Mouse (Mus musculus): ENCODE results near the gene E2f2. TPM values are rescaled to one million over a fixed set of nuclear protein-coding genes. Genes with fewer than 3 reads are reported as not detected.

The E2f2 gene
- polyA plus RNA-seq, 1 experiment from 2014 or later: 64.7 TPM

- WGBS (ENCODE audit: insufficient replicate concordance): 73% methylated on average over 6 of the region's 6 CpGs
- peak overlapping the region; percentile 82 for H3K9ac ChIP-seq
- ATAC-seq (ENCODE audit: low read depth) (0 out of 2 replicates have a peak, but pooled peaks have one; percentile 17), DNase-seq (no peak)
- no peaks in the 10 kb centered on the region for H3K27me3 ChIP-seq
- peak overlapping the region; percentile 71 for H3K4me2 ChIP-seq
- H3K4me1 ChIP-seq (replicated peaks): peaks cover 95% of the 10 kb centered on the region
- peaks cover 99% of the 10 kb centered on the region for H3K36me3 ChIP-seq
- H3K27ac ChIP-seq: peak overlapping the region; percentile 97
- H3K4me3 ChIP-seq (replicated peaks): peak overlapping the region; percentile 24; the same call in 1 of the 2 replicates
- H3K9me3 ChIP-seq (replicated peaks): no peaks in the 10 kb centered on the region
Observed at GRCm38 (mm10) chr4:136188973-136189737, 17.0 kb downstream of the E2f2 start.

- WGBS (ENCODE audit: insufficient replicate concordance): 32% methylated on average over 8 of the region's 8 CpGs
- H3K4me3 ChIP-seq (replicated peaks): peak overlapping the region; percentile 40
- peak overlapping the region; percentile 71 for H3K4me2 ChIP-seq
Observed at GRCm38 (mm10) chr4:136189912-136190311, 17.7 kb downstream of the E2f2 start.

GRCm38 (mm10) chr4:136193571-136193970 lies 21.4 kb downstream of the E2f2 start:
- Histone ChIP-seq H3K4me2 (no peak overlapping the region), H3K27ac (peak overlapping the region; percentile 30), H3K4me3 (replicated peaks) (no peak overlapping the region), H3K27me3 (no peaks in the 10 kb centered on the region), H3K9me3 (replicated peaks) (no peaks in the 10 kb centered on the region), H3K4me1 (replicated peaks) (peaks cover 82% of the 10 kb centered on the region), H3K9ac (no peak overlapping the region), H3K36me3 (peaks cover 80% of the 10 kb centered on the region)
- WGBS (ENCODE audit: insufficient replicate concordance): 84% methylated on average over 3 of the region's 3 CpGs
- ATAC-seq (ENCODE audit: low read depth) (no peak), DNase-seq (no peak)

More at GRCm38 (mm10) chr4:136189912-136190311, 17.7 kb downstream of the E2f2 start:
- DNase-seq: peak; percentile 86
- peaks cover 95% of the 10 kb centered on the region for H3K4me1 ChIP-seq (replicated peaks)
- H3K9me3 ChIP-seq (replicated peaks): no peaks in the 10 kb centered on the region
- H3K36me3 ChIP-seq: peaks cover 100% of the 10 kb centered on the region
- peak overlapping the region; percentile 97 for H3K27ac ChIP-seq
- H3K9ac ChIP-seq: peak overlapping the region; percentile 82
- ATAC-seq (ENCODE audit: low read depth): peak; percentile 98
- no peaks in the 10 kb centered on the region for H3K27me3 ChIP-seq

GRCm38 (mm10) chr4:136195029-136195428 lies 22.8 kb downstream of the E2f2 start:
- Histone ChIP-seq H3K36me3 (peaks cover 65% of the 10 kb centered on the region), H3K9me3 (replicated peaks) (no peaks in the 10 kb centered on the region), H3K27ac (peak overlapping the region; percentile 59), H3K4me3 (replicated peaks) (no peak overlapping the region), H3K27me3 (no peaks in the 10 kb centered on the region), H3K4me2 (no peak overlapping the region), H3K4me1 (replicated peaks) (peaks cover 72% of the 10 kb centered on the region), H3K9ac (no peak overlapping the region)
- WGBS (ENCODE audit: insufficient replicate concordance): 66% methylated on average over 7 of the region's 7 CpGs
- DNase-seq: no peak
- no peak for ATAC-seq (ENCODE audit: low read depth)

GRCm38 (mm10) chr4:136195629-136196028 lies 23.4 kb downstream of the E2f2 start:
- H3K4me3 ChIP-seq (replicated peaks): no peak overlapping the region
- 75% methylated on average over 9 of the region's 9 CpGs for WGBS (ENCODE audit: insufficient replicate concordance)
- H3K4me2 ChIP-seq: no peak overlapping the region
- ATAC-seq (ENCODE audit: low read depth) (no peak), DNase-seq (no peak)
- peaks cover 66% of the 10 kb centered on the region for H3K4me1 ChIP-seq (replicated peaks)
- H3K9ac ChIP-seq: no peak overlapping the region
- no peaks in the 10 kb centered on the region for H3K9me3 ChIP-seq (replicated peaks)
- peaks cover 59% of the 10 kb centered on the region for H3K36me3 ChIP-seq
- H3K27ac ChIP-seq: peak overlapping the region; percentile 59
- peaks cover 1% of the 10 kb centered on the region for H3K27me3 ChIP-seq

GRCm38 (mm10) chr4:136196201-136196600 lies 24.0 kb downstream of the E2f2 start:
- DNase-seq: no peak
- peaks cover 60% of the 10 kb centered on the region for H3K4me1 ChIP-seq (replicated peaks)
- H3K36me3 ChIP-seq: peaks cover 54% of the 10 kb centered on the region
- WGBS (ENCODE audit: insufficient replicate concordance): 86% methylated on average over 10 of the region's 10 CpGs
- no peaks in the 10 kb centered on the region for H3K9me3 ChIP-seq (replicated peaks)
- H3K9ac ChIP-seq: no peak overlapping the region
- peaks cover 7% of the 10 kb centered on the region for H3K27me3 ChIP-seq
- no peak for ATAC-seq (ENCODE audit: low read depth)
- H3K4me2 ChIP-seq: no peak overlapping the region
- H3K4me3 ChIP-seq (replicated peaks): no peak overlapping the region
- H3K27ac ChIP-seq: peak overlapping the region; percentile 59

GRCm38 (mm10) chr4:136198846-136199245 lies 26.7 kb downstream of the E2f2 start:
- H3K4me3 ChIP-seq (replicated peaks): no peak overlapping the region
- peaks cover 30% of the 10 kb centered on the region for H3K27me3 ChIP-seq
- peaks cover 27% of the 10 kb centered on the region for H3K36me3 ChIP-seq
- no peaks in the 10 kb centered on the region for H3K9me3 ChIP-seq (replicated peaks)
- H3K4me2 ChIP-seq: no peak overlapping the region
- H3K27ac ChIP-seq: peak overlapping the region; percentile 26
- ATAC-seq (ENCODE audit: low read depth) (no peak), DNase-seq (no peak)
- H3K9ac ChIP-seq: no peak overlapping the region
- H3K4me1 ChIP-seq (replicated peaks): peaks cover 36% of the 10 kb centered on the region
- 76% methylated on average over 7 of the region's 7 CpGs for WGBS (ENCODE audit: insufficient replicate concordance)

GRCm38 (mm10) chr4:136199562-136200292 lies 27.5 kb downstream of the E2f2 start:
- DNase-seq: no peak
- ATAC-seq (ENCODE audit: low read depth): peak; percentile 24; the same call in 1 of the 2 replicates
- WGBS (ENCODE audit: insufficient replicate concordance): 28% methylated on average over 9 of the region's 9 CpGs

GRCm38 (mm10) chr4:136202509-136202908 lies 30.3 kb downstream of the E2f2 start:
- H3K27me3 ChIP-seq: peaks cover 54% of the 10 kb centered on the region

More at GRCm38 (mm10) chr4:136199562-136200292, 27.5 kb downstream of the E2f2 start:
- no peaks in the 10 kb centered on the region for H3K9me3 ChIP-seq (replicated peaks)
- H3K4me2 ChIP-seq: no peak overlapping the region
- H3K4me3 ChIP-seq (replicated peaks): no peak overlapping the region
- H3K9ac ChIP-seq: no peak overlapping the region
- peaks cover 18% of the 10 kb centered on the region for H3K36me3 ChIP-seq
- H3K27ac ChIP-seq: peak overlapping the region; percentile 68
- peaks cover 38% of the 10 kb centered on the region for H3K27me3 ChIP-seq
- peaks cover 30% of the 10 kb centered on the region for H3K4me1 ChIP-seq (replicated peaks)

GRCm38 (mm10) chr4:136204775-136205174 lies 32.6 kb downstream of the E2f2 start:
- Histone ChIP-seq H3K4me3 (replicated peaks) (no peak overlapping the region), H3K4me1 (replicated peaks) (peaks cover 40% of the 10 kb centered on the region), H3K27me3 (peaks cover 75% of the 10 kb centered on the region), H3K36me3 (no peaks in the 10 kb centered on the region), H3K27ac (no peak overlapping the region), H3K9ac (no peak overlapping the region), H3K4me2 (no peak overlapping the region), H3K9me3 (replicated peaks) (no peaks in the 10 kb centered on the region)
- WGBS (ENCODE audit: insufficient replicate concordance): 64% methylated on average over 2 of the region's 2 CpGs
- ATAC-seq (ENCODE audit: low read depth) (no peak), DNase-seq (no peak)

More at GRCm38 (mm10) chr4:136202509-136202908, 30.3 kb downstream of the E2f2 start:
- 5% methylated on average over 9 of the region's 9 CpGs for WGBS (ENCODE audit: insufficient replicate concordance)
- H3K9ac ChIP-seq: no peak overlapping the region
- H3K36me3 ChIP-seq: no peaks in the 10 kb centered on the region
- H3K4me1 ChIP-seq (replicated peaks): peaks cover 37% of the 10 kb centered on the region
- no peaks in the 10 kb centered on the region for H3K9me3 ChIP-seq (replicated peaks)
- ATAC-seq (ENCODE audit: low read depth): no peak
- H3K4me3 ChIP-seq (replicated peaks): no peak overlapping the region
- DNase-seq: no peak
- H3K4me2 ChIP-seq: no peak overlapping the region
- H3K27ac ChIP-seq: no peak overlapping the region

All from liver, embryonic 13.5 days (tissue).